Mouse (Mus musculus) cerebellum, adult 9-11 months (tissue): ENCODE results near the gene Cald1.
A peak's percentile ranks its signal among the peaks of the same experiment; 100 is the strongest.

Experiments
- DNase-seq: peaks from one replicate; pipeline ENCODE4 v3.0.0; 2022

The Cald1 gene

GRCm38 (mm10) chr6:34598121-34599065, at the start of gene Cald1:
TSS of gene Cald1 (plus strand) at chr6:34598500.
- no peak for DNase-seq

GRCm38 (mm10) chr6:34549017-34549416, 49.3 kb upstream of the Cald1 start:
- peak; percentile 37 for DNase-seq

GRCm38 (mm10) chr6:34552489-34553157, 45.7 kb upstream of the Cald1 start:
- no peak for DNase-seq

GRCm38 (mm10) chr6:34554291-34554997, 43.9 kb upstream of the Cald1 start:
- no peak for DNase-seq

- DNase-seq, result no peak
These were observed 38.8 kb upstream of the Cald1 start for GRCm38 (mm10) chr6:34559521-34559920.

- peak; percentile 31 for DNase-seq
These were observed 33.0 kb upstream of the Cald1 start for GRCm38 (mm10) chr6:34565176-34565880.

GRCm38 (mm10) chr6:34567298-34567697, 31.0 kb upstream of the Cald1 start:
- no peak for DNase-seq

GRCm38 (mm10) chr6:34579504-34580068, 18.7 kb upstream of the Cald1 start:
- DNase-seq, result no peak

GRCm38 (mm10) chr6:34583365-34583764, 14.9 kb upstream of the Cald1 start:
- no peak for DNase-seq

GRCm38 (mm10) chr6:34588066-34588465, 10.2 kb upstream of the Cald1 start:
- no peak for DNase-seq

GRCm38 (mm10) chr6:34590716-34591115, 7.6 kb upstream of the Cald1 start:
- DNase-seq, result no peak

- DNase-seq, result peak; percentile 39
These were observed 4.9 kb upstream of the Cald1 start for GRCm38 (mm10) chr6:34593353-34593752.

GRCm38 (mm10) chr6:34597316-34597715, 984 bp upstream of the Cald1 start:
- DNase-seq, result no peak

GRCm38 (mm10) chr6:34599171-34599570, 871 bp downstream of the Cald1 start:
- DNase-seq, result no peak

GRCm38 (mm10) chr6:34599631-34600111, 1.4 kb downstream of the Cald1 start:
- no peak for DNase-seq

GRCm38 (mm10) chr6:34600850-34601249, 2.5 kb downstream of the Cald1 start:
- no peak for DNase-seq

GRCm38 (mm10) chr6:34602091-34602490, 3.8 kb downstream of the Cald1 start:
- no peak for DNase-seq

GRCm38 (mm10) chr6:34606407-34606806, 8.1 kb downstream of the Cald1 start:
- DNase-seq, result no peak

GRCm38 (mm10) chr6:34608603-34609002, 10.3 kb downstream of the Cald1 start:
- DNase-seq, result no peak

GRCm38 (mm10) chr6:34609892-34610829, 11.9 kb downstream of the Cald1 start:
- no peak for DNase-seq

- no peak for DNase-seq
These were observed 14.8 kb downstream of the Cald1 start for GRCm38 (mm10) chr6:34613122-34613521.
